Mouse (Mus musculus): ENCODE measurements at regions not wholly inside any gene's neighbourhood (a gene's known extent, or its start where the extent isn't known, plus 50 kb on each side); places are given as distances from the start of the nearest gene placed in this dataset.

DNA sequence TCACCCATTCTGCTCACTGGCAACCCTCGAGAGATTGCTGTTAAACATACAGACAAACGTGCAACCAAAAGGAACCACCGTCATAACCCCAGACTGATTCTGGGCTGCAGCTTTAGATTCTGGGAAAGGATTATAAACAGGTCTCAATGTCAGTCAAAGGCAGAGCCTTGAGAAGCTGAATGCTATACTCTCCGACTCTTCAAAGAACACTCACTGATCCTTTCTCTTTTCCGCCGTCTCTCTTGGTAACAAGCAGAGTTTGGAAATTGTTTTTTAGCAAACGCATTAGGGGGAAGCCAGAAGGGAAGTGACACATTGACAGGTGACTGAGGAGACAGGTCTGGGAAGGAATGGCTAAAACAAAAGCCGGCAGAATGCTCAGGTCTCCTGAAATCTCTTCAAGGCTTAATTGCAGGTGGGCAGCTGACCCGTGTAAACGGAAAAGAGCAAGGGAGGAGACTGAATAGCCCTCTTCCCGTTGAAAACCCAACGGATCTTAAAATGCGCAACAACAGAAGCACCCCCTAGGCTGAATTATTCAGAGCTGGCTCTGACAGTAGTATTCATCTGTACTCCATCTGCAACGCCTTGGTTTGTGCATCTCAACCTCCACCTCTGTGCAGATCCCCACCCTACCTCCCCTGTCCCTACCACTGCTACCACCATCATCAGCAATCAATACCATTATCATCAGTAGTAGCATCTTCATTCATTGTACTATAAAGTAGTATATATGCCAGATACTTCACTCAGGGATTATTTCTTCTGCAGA, 219.6 kb downstream of the Tmem38b start:
- no peak for DNase-seq

GRCm38 (mm10) chr4:54064331-54064730, 238.5 kb downstream of the Tmem38b start:
- no peak for DNase-seq

- no peak for DNase-seq
Observed at GRCm38 (mm10) chr4:54071951-54072350, 246.1 kb downstream of the Tmem38b start.

GRCm38 (mm10) chr4:54072482-54072881, 246.6 kb downstream of the Tmem38b start:
- DNase-seq, result no peak

GRCm38 (mm10) chr4:54072932-54073331, 247.1 kb downstream of the Tmem38b start:
- DNase-seq, result no peak

DNA sequence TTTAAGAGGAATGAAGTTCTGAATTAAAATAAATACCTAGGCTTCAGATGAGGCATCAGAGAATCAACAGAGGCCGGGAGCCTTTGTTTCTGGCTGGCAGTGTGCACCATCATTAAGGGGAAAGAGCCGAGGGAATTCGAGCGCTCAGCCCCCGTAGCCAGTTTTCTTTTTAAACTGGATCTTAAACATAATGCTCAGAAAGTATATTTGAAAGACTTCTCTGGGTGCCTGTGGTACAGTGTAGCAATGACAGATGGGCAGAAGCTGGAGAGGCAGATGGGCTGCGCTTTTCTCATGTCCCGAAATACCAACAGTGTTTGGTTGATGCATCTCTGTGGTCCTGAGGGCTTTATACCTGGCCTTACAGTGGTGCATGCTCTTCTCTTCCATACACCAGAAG, 247.6 kb downstream of the Tmem38b start:
- no peak for DNase-seq

DNA sequence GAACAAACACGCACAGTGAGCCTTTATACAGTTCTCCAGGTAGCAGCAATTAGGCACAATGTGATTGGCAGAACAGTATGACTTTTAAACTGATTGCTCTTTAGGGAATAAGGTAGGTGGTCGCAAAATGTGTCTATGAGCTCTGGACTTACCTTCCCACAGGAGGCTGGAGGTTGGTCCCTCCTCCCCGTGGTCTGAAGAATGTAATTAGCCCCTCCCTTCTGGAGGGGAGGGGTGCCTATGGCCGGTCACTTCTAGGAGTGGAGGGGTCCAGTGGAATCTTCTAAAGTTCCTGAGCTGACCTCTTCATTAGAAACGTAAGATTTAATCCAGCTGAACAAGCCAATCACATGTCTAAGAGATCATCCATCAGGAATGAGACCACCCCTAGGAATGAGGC, 248.4 kb downstream of the Tmem38b start:
- no peak for DNase-seq

DNA sequence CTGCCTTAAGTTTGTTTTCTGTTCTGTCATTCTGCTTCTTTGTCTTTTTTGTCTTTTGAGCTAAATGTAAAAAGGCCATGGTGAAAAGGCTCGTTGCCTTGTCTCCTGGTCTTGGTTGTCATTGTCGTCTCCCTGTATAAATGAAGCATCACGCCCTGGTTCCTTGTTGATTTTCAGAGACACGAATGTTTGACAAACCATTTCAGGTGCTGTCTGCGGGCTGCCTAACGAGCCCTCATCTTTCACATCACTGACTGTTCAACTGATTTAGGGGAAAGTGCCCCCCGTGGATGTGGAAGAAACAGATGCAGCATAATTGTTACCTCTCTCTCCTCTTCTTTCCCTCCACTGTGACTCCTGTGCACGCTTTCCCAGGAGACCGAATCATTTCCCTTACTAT, 254.7 kb downstream of the Tmem38b start:
- no peak for DNase-seq

DNA sequence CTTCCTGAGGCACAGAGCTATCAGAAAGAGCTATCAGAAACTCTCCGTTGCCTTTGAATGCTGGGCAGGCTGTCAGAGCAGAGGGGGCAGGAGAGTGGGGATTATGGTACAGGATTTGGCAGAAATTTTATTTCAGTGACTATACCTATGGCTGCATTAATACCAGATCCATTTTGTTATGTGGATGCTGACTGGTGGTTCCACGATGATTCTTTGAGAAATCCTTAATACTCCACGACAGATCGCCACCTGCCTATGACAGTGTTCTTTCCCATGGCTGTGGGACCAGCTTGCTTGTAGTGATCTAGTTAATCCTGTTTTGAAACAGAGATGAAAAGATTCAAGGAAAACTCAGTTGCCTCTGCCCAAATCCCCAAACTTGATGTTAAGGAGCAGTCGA, 255.6 kb downstream of the Tmem38b start:
- DNase-seq, result no peak

GRCm38 (mm10) chr4:54084747-54085146, 258.9 kb downstream of the Tmem38b start:
- no peak for DNase-seq

GRCm38 (mm10) chr4:54094285-54094997, 268.6 kb downstream of the Tmem38b start:
- no peak for DNase-seq

GRCm38 (mm10) chr4:54095200-54095930, 269.5 kb downstream of the Tmem38b start:
- no peak for DNase-seq

GRCm38 (mm10) chr4:54097543-54097942, 271.7 kb downstream of the Tmem38b start:
- no peak for DNase-seq

DNA sequence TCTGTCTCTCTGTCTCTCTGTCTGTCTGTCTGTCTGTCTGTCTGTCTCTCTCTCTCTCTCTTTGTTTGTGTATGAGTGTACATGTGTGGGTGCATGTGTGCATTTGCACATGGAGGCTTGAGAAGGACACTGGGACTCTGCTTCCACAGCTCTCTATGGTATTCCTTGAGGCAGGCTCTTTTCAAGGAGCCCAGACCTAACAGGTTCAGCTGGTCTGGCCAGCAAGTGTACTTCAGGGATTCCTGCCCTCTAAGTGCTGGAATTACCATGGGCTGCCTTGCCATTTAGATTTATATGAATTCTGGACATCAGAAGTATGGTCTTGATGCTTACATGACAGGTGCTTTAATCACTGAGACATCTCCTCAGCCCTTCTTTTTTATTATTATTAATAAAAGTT, 274.4 kb downstream of the Tmem38b start:
- DNase-seq, result no peak

GRCm38 (mm10) chr4:54106976-54107375, 281.1 kb downstream of the Tmem38b start:
- DNase-seq, result no peak

GRCm38 (mm10) chr4:54116310-54116709, 290.5 kb downstream of the Tmem38b start:
- no peak for DNase-seq

GRCm38 (mm10) chr4:54118179-54118846, 292.5 kb downstream of the Tmem38b start:
- no peak for DNase-seq

DNA sequence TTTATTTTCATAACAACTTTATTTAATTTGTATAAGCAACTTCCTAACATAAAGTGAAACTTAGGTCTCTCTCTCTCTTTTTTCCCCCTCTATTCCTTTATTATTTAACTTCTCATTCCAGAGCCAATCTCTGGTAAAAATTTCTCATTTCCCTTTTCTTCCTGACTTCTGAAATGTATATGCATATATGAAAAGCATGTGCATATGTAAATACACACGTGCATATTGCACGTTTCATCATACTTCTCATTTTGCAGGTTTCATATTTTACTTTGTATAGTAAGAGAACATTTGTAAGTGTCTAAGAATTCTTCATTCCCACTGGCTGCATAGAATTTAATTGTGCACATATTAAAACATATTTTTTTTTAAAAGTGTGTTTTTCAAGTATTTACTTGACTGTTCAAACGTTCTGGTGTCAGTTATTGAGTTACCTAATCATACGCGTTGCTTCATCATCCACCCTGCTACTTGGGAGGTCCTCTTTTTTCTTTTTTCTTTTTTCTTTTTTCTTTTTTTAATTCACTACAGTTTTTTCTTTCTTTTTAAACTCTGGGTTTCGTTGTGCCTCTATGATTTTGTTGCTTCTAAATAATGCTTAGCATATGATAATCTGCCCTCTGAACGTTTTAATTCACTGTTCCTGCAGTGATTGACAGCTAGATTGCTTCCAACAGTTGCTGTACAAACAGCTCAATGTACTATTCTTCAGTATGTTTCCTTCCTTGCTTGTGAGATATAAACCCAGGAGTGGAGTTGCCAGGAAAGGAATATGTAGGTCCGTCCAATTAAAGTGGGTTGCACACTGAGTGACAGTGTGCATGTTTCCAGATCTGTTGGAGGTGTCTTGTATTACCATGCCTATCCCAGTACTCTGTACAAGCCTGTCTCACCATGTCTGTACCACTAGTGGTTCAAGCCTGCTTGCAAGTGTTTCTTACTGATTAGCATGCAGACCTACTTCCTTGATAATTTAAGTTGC, 303.2 kb downstream of the Tmem38b start:
- no peak for DNase-seq

GRCm38 (mm10) chr4:54156146-54156545, 330.3 kb downstream of the Tmem38b start:
- DNase-seq, result no peak

DNA sequence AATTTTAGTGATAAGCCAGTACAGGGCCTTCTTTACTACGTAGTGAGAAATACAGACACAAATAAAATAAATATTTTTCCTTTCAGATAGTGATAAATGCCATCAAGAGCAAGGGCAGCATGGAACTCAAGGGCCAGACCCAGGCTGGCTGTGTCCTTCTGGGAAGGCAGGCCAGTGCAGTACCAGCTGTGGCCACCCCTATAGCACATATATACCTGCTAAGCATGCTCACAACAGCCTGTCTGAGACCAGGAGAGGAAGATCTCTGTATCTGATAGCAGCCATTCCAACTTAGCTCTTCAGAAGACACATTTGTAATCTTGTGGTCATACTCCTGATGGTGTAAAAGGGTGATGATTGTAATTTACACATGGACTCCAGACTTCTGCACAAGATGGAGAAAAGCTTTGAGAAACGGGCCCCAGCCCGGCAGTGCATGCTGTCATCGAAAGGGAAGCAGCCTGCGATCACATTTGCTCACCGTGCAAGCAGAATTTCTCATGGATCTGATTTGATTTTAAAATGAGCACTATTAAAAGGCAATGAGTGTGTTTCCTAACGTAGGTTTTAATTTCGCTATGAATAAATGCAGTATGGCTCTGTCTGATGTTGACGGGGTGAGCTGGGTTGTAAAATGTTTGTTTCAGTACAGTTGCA, 335.6 kb downstream of the Tmem38b start:
- DNase-seq, result no peak

DNA sequence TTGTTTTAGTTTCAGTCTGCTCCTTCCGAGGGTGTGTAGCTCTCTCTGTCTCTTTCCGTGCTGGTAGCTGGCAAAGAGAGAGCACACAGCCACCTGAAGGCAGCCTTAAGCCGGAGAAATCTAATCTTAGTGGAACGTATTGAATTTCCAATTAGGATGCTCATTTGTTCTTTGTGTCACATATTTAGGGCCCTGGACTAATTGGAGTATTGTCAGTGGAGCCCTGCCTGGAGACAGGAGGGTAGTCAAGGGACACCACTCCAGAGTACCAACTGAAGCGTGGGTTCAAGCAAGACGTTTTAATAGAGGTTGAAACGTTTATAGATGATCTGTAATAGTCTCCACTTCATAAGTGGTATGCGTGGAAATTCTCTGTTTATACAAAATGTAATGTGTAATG, 336.5 kb downstream of the Tmem38b start:
- DNase-seq, result no peak
